Mouse (Mus musculus) large intestine, adult 2 months (tissue): ENCODE results near the gene Ppib. TPM values are rescaled to one million over a fixed set of nuclear protein-coding genes. Genes with fewer than 3 reads are reported as not detected.

ENCODE experiments used
- DNase-seq: peaks from one replicate; pipeline ENCODE4 v3.0.0-alpha.2; 2012; ENCODE audit warnings: low read depth, low spot score
- WGBS: fragments of 180-500 bp; shearing (Covaris S2); methylation state at CpG from one replicate; pipeline ENCODE4 v1.1.7; 2018; 5-methylcytosine and 5-hydroxymethylcytosine counted together
- polyA plus RNA-seq: library from polyadenylated mRNA; depleted of rRNA; stranded (reverse); fragments of >200 nt; gene quantifications from 2 replicates; pipeline ENCODE4 v1.2.3, GENCODE M21; 2012

Ppib gene
- polyA plus RNA-seq, 1 experiment: 272 TPM

- DNase-seq: no peak
- WGBS: 82% methylated on average over 5 of the region's 5 CpGs
Measured at GRCm38 (mm10) chr9:66070151-66070550, 10.1 kb downstream of the Ppib start.

- WGBS: 82% methylated on average over 7 of the region's 7 CpGs
- no peak for DNase-seq
Measured at GRCm38 (mm10) chr9:66072754-66073153, 12.7 kb downstream of the Ppib start.

- WGBS: 67% methylated on average over 3 of the region's 3 CpGs
- no peak for DNase-seq
Measured at GRCm38 (mm10) chr9:66078072-66078471, 18.1 kb downstream of the Ppib start.

GRCm38 (mm10) chr9:66078493-66078892 lies 18.5 kb downstream of the Ppib start:
- DNase-seq: no peak
- WGBS: 7% methylated on average over 14 of the region's 14 CpGs

GRCm38 (mm10) chr9:66080804-66081459 lies 20.9 kb downstream of the Ppib start:
- WGBS: 49% methylated on average over 3 of the region's 3 CpGs
- no peak for DNase-seq

GRCm38 (mm10) chr9:66081999-66082398 lies 22.0 kb downstream of the Ppib start:
- no peak for DNase-seq
- 81% methylated on average over 4 of the region's 4 CpGs for WGBS

GRCm38 (mm10) chr9:66084171-66084570 lies 24.1 kb downstream of the Ppib start:
- WGBS: 32% methylated on average over 3 of the region's 3 CpGs
- DNase-seq: no peak

- DNase-seq: no peak
- WGBS: 97% methylated on average over 7 of the region's 7 CpGs
Measured at GRCm38 (mm10) chr9:66087062-66087461, 27.0 kb downstream of the Ppib start.

GRCm38 (mm10) chr9:66088411-66088810 lies 28.4 kb downstream of the Ppib start:
- no peak for DNase-seq
- WGBS: 20% methylated on average over 4 of the region's 4 CpGs

- WGBS: 62% methylated on average over 13 of the region's 13 CpGs
Measured at GRCm38 (mm10) chr9:66090593-66091244, 30.7 kb downstream of the Ppib start.

GRCm38 (mm10) chr9:66091327-66092231 lies 31.6 kb downstream of the Ppib start:
- 22% methylated on average over 6 of the region's 6 CpGs for WGBS
- DNase-seq: no peak

More at GRCm38 (mm10) chr9:66090593-66091244, 30.7 kb downstream of the Ppib start:
- no peak for DNase-seq

GRCm38 (mm10) chr9:66092664-66093063 lies 32.6 kb downstream of the Ppib start:
- DNase-seq: no peak
- WGBS: 52% methylated on average over 2 of the region's 2 CpGs

GRCm38 (mm10) chr9:66101577-66101976 lies 41.6 kb downstream of the Ppib start:
- no peak for DNase-seq
- 70% methylated on average over 8 of the region's 8 CpGs for WGBS

- DNase-seq: no peak
- 92% methylated on average over 6 of the region's 6 CpGs for WGBS
Measured at GRCm38 (mm10) chr9:66102668-66103067, 42.6 kb downstream of the Ppib start.

- WGBS: 82% methylated on average over 4 of the region's 4 CpGs
- DNase-seq: no peak
Measured at GRCm38 (mm10) chr9:66104601-66105000, 44.6 kb downstream of the Ppib start.

- WGBS: 75% methylated on average over 8 of the region's 8 CpGs
- DNase-seq: no peak
Measured at GRCm38 (mm10) chr9:66105168-66105567, 45.1 kb downstream of the Ppib start.

- DNase-seq: no peak
- 97% methylated on average over 1 of the region's 1 CpGs for WGBS
Measured at GRCm38 (mm10) chr9:66109574-66109973, 49.6 kb downstream of the Ppib start.

GRCm38 (mm10) chr9:66110126-66110525 lies 50.1 kb downstream of the Ppib start:
- WGBS: 31% methylated on average over 8 of the region's 8 CpGs

GRCm38 (mm10) chr9:66110611-66111379 lies 50.8 kb downstream of the Ppib start:
- WGBS: 71% methylated on average over 8 of the region's 8 CpGs
- DNase-seq: no peak

More at GRCm38 (mm10) chr9:66110126-66110525, 50.1 kb downstream of the Ppib start:
- no peak for DNase-seq

GRCm38 (mm10) chr9:66114341-66114740 lies 54.3 kb downstream of the Ppib start:
- no peak for DNase-seq
- 86% methylated on average over 3 of the region's 3 CpGs for WGBS
